Mouse (Mus musculus) R1 (cell line): ENCODE measurements at regions not wholly inside any gene's neighbourhood (a gene's known extent, or its start where the extent isn't known, plus 50 kb on each side); places are given as distances from the start of the nearest gene placed in this dataset.
A peak's percentile ranks its signal among the peaks of the same experiment; 100 is the strongest.

Experiments used
- DNase-seq: peaks from one replicate; pipeline ENCODE4 v3.0.0-alpha.2; 2018; ENCODE audit warnings: low read depth, low spot score

GRCm38 (mm10) chr11:20923115-20923514 is 92.3 kb upstream of the Lgalsl start:
- DNase-seq = no peak

GRCm38 (mm10) chr11:20929426-20929825 is 98.6 kb upstream of the Lgalsl start:
- no peak for DNase-seq

GRCm38 (mm10) chr11:20930045-20930444 is 99.2 kb upstream of the Lgalsl start:
- DNase-seq = no peak

- DNase-seq = no peak
These were observed 99.7 kb upstream of the Lgalsl start for GRCm38 (mm10) chr11:20930573-20930972.

- no peak for DNase-seq
These were observed 103.6 kb upstream of the Lgalsl start for GRCm38 (mm10) chr11:20934191-20935062.

- DNase-seq = no peak
These were observed 104.2 kb upstream of the Lgalsl start for GRCm38 (mm10) chr11:20935063-20935370.

GRCm38 (mm10) chr11:20935910-20936309 is 105.1 kb upstream of the Lgalsl start:
- no peak for DNase-seq

GRCm38 (mm10) chr11:20936996-20937395 is 106.1 kb upstream of the Lgalsl start:
- no peak for DNase-seq

- DNase-seq = no peak
These were observed 107.1 kb upstream of the Lgalsl start for GRCm38 (mm10) chr11:20937942-20938341.

- no peak for DNase-seq
These were observed 108.8 kb upstream of the Lgalsl start for GRCm38 (mm10) chr11:20939644-20940043.

GRCm38 (mm10) chr11:20941546-20941945 is 110.7 kb upstream of the Lgalsl start:
- DNase-seq = no peak

- peak; percentile 63 for DNase-seq
These were observed 124.7 kb upstream of the Lgalsl start for GRCm38 (mm10) chr11:20955561-20955960.

GRCm38 (mm10) chr11:20957766-20958165 is 126.9 kb upstream of the Lgalsl start:
- DNase-seq = no peak

GRCm38 (mm10) chr11:20958233-20958632 is 127.4 kb upstream of the Lgalsl start:
- DNase-seq = peak; percentile 81

- no peak for DNase-seq
These were observed 129.2 kb upstream of the Lgalsl start for GRCm38 (mm10) chr11:20960066-20960465.

- DNase-seq = no peak
These were observed 129.9 kb upstream of the Lgalsl start for GRCm38 (mm10) chr11:20960750-20961149.

GRCm38 (mm10) chr11:20961626-20962025 is 129.5 kb upstream of the Peli1 start:
- no peak for DNase-seq

- DNase-seq = no peak
These were observed 125.4 kb upstream of the Peli1 start for GRCm38 (mm10) chr11:20965575-20966239.

GRCm38 (mm10) chr11:20967321-20967984 is 123.6 kb upstream of the Peli1 start:
- DNase-seq = no peak

- peak; percentile 41 for DNase-seq
These were observed 122.8 kb upstream of the Peli1 start for GRCm38 (mm10) chr11:20968341-20968740.

GRCm38 (mm10) chr11:20973141-20973540 is 118.0 kb upstream of the Peli1 start:
- no peak for DNase-seq

GRCm38 (mm10) chr11:20981588-20981987 is 109.5 kb upstream of the Peli1 start:
- no peak for DNase-seq

- no peak for DNase-seq
These were observed 109.1 kb upstream of the Peli1 start for GRCm38 (mm10) chr11:20982010-20982409.
